Mouse (Mus musculus) liver, adult 2 months (tissue): Measurements from ENCODE around the gene Frmd6. TPM values are rescaled to one million over a fixed set of nuclear protein-coding genes. Genes with fewer than 3 reads are reported as not detected.

Experiments
- DNase-seq: peaks from one replicate; pipeline ENCODE4 v3.0.0-alpha.2; 2011; ENCODE audit warnings: low read depth, low spot score; ENCODE audit errors: extremely low read depth
- H3K27ac ChIP-seq: fragments of 200-500 bp; replicated peaks from 2 replicates; pipeline ENCODE4 v1.5.1; 2012; ENCODE audit warnings: low read depth, mild to moderate bottlenecking, control low read depth, inconsistent platforms, low read length; ENCODE audit not compliant: insufficient read depth
- H3K27me3 ChIP-seq: fragments of 200-500 bp; 2 replicates; pipeline ENCODE4 v1.6.1; 2012; ENCODE audit warnings: mild to moderate bottlenecking, moderate library complexity, low read length, inconsistent platforms; ENCODE audit not compliant: control insufficient read depth, insufficient read depth
- H3K36me3 ChIP-seq: fragments of 200-500 bp; 2 replicates; pipeline ENCODE4 v1.6.1; 2012; ENCODE audit warnings: low read length, inconsistent platforms; ENCODE audit not compliant: control insufficient read depth, insufficient read depth
- H3K4me1 ChIP-seq: fragments of 200-500 bp; 2 replicates; pipeline ENCODE4 v1.6.1; 2011; ENCODE audit warnings: low read length; ENCODE audit not compliant: control insufficient read depth, insufficient read depth
- H3K4me3 ChIP-seq: fragments of 200-500 bp; 2 replicates; pipeline ENCODE4 v1.5.1; 2011; ENCODE audit warnings: low read depth, mild to moderate bottlenecking, control low read depth, low read length, moderate library complexity; ENCODE audit not compliant: insufficient read depth
- H3K79me2 ChIP-seq: fragments of 200-500 bp; 2 replicates; pipeline ENCODE4 v1.6.1; 2012; ENCODE audit warnings: inconsistent platforms, mild to moderate bottlenecking, low read length, moderate library complexity; ENCODE audit not compliant: control insufficient read depth, insufficient read depth
- H3K9ac ChIP-seq: fragments of 200-500 bp; 2 replicates; pipeline ENCODE4 v1.6.1; 2012; ENCODE audit warnings: low read depth, mild to moderate bottlenecking, control low read depth, inconsistent platforms, low read length
- CTCF ChIP-seq: fragments of 200-500 bp; IDR thresholded peaks from 2 replicates; pipeline ENCODE4 v1.5.1; 2011; ENCODE audit warnings: low read depth, low read length, control low read depth
- POLR2A ChIP-seq: fragments of 200-500 bp; IDR thresholded peaks from 2 replicates; pipeline ENCODE4 v1.6.1; 2011; ENCODE audit warnings: low read length, control low read depth; ENCODE audit not compliant: insufficient read depth; ENCODE audit errors: extremely low read depth
- WGBS: fragments of 180-500 bp; shearing (Covaris S2); methylation state at CpG from one replicate; pipeline ENCODE4 v1.1.7; 2018; 5-methylcytosine and 5-hydroxymethylcytosine counted together
- polyA plus RNA-seq: library from polyadenylated mRNA; depleted of rRNA; stranded (reverse); fragments of >200 nt; gene quantifications from 2 replicates; pipeline ENCODE4 v1.2.3, GENCODE M21; 2012
- total RNA-seq: library from RNA; depleted of rRNA; stranded (reverse); fragments of >200 nt; gene quantifications from 2 replicates; pipeline ENCODE4 v1.2.3, GENCODE M21; 2014

Frmd6 gene
- total and polyA plus RNA-seq, 2 experiments: 1.4 to 3.0 TPM

DNA sequence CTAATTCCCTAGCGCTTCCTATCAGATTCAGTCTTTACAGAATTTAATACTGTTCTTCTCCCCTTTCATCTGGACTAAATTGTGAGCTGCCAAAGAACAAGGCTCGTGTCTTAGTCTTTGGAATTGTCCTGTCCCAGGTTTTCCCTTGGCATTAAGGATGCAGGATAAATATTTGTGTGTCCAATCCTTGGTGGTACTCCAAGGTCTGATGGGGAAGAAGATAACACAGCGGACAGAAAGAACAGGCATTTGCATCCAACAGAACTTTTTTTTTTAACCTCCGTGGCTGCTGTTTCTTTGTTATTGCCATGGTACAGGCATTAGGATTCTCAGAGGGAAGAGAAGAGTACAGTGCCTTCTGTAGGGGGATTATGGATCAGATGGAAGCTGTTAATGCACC lies 21.8 kb upstream of the Frmd6 start:
- no peaks in the 10 kb centered on the region for H3K4me1 ChIP-seq
- TF ChIP-seq POLR2A: no peak
- no peak for TF ChIP-seq CTCF
- no peaks in the 10 kb centered on the region for H3K79me2 ChIP-seq
- H3K36me3 ChIP-seq: no peaks in the 10 kb centered on the region
- peak; percentile 13 for DNase-seq
- H3K4me3 ChIP-seq: no peak overlapping the region
- 43% methylated on average over 4 of the region's 4 CpGs for WGBS
- no peak overlapping the region for H3K9ac ChIP-seq
- no peak overlapping the region for H3K27ac ChIP-seq
- H3K27me3 ChIP-seq: no peaks in the 10 kb centered on the region

GRCm38 (mm10) chr12:70804989-70805388 lies 20.3 kb upstream of the Frmd6 start:
- no peaks in the 10 kb centered on the region for H3K36me3 ChIP-seq
- whole genome bisulfite sequencing: 72% methylated on average over 2 of the region's 2 CpGs
- no peak for DNase-seq

DNA sequence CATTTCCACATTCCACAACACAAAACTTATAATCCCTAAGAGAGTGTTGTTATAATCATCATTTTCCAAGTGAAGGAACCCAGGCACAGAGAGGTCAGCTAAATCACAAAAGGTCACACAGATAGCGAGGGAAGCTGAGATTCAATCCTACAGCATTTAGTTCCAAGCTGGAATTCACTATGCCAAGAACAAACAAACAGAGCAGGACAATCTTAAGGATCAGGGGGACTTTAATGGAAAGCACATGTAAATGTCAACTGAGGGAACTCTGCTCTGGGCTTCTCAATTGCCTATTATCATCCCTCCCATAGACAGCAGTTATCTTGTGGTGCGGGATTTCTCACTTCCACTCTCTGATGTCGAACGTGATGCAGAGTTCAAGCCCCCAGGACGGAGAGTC lies 17.8 kb upstream of the Frmd6 start:
- H3K79me2 ChIP-seq: no peaks in the 10 kb centered on the region
- no peaks in the 10 kb centered on the region for H3K27me3 ChIP-seq
- H3K9ac ChIP-seq: no peak overlapping the region
- no peaks in the 10 kb centered on the region for H3K36me3 ChIP-seq
- H3K27ac ChIP-seq: no peak overlapping the region
- H3K4me1 ChIP-seq: no peaks in the 10 kb centered on the region
- DNase-seq: peak; percentile 8
- no peak for TF ChIP-seq CTCF
- TF ChIP-seq POLR2A: no peak
- H3K4me3 ChIP-seq: no peak overlapping the region
- 72% methylated on average over 5 of the region's 5 CpGs for WGBS

More at GRCm38 (mm10) chr12:70804989-70805388, 20.3 kb upstream of the Frmd6 start:
- no peaks in the 10 kb centered on the region for H3K4me1 ChIP-seq
- no peak overlapping the region for H3K9ac ChIP-seq
- H3K27me3 ChIP-seq: no peaks in the 10 kb centered on the region
- no peak overlapping the region for H3K4me3 ChIP-seq
- H3K27ac ChIP-seq: no peak overlapping the region
- no peak for TF ChIP-seq POLR2A
- no peak for TF ChIP-seq CTCF
- H3K79me2 ChIP-seq: no peaks in the 10 kb centered on the region

GRCm38 (mm10) chr12:70807975-70808374 lies 17.3 kb upstream of the Frmd6 start:
- no peak overlapping the region for H3K27ac ChIP-seq
- no peaks in the 10 kb centered on the region for H3K36me3 ChIP-seq
- 81% methylated on average over 6 of the region's 6 CpGs for WGBS
- H3K4me3 ChIP-seq: no peak overlapping the region
- H3K4me1 ChIP-seq: no peaks in the 10 kb centered on the region
- no peak overlapping the region for H3K9ac ChIP-seq
- H3K79me2 ChIP-seq: no peaks in the 10 kb centered on the region
- TF ChIP-seq POLR2A: no peak
- TF ChIP-seq CTCF: no peak
- H3K27me3 ChIP-seq: no peaks in the 10 kb centered on the region
- no peak for DNase-seq

- TF ChIP-seq POLR2A (no peak), CTCF (no peak)
- H3K4me1 ChIP-seq: no peaks in the 10 kb centered on the region
- DNase-seq: no peak
- no peaks in the 10 kb centered on the region for H3K79me2 ChIP-seq
- 90% methylated on average over 2 of the region's 2 CpGs for WGBS
- no peaks in the 10 kb centered on the region for H3K27me3 ChIP-seq
- no peak overlapping the region for H3K9ac ChIP-seq
- no peak overlapping the region for H3K4me3 ChIP-seq
- no peaks in the 10 kb centered on the region for H3K36me3 ChIP-seq
- H3K27ac ChIP-seq: no peak overlapping the region
Observed at GRCm38 (mm10) chr12:70809957-70810356, 15.4 kb upstream of the Frmd6 start.

- H3K4me1 ChIP-seq: no peaks in the 10 kb centered on the region
- no peak for TF ChIP-seq POLR2A
- TF ChIP-seq CTCF: no peak
- H3K27me3 ChIP-seq: no peaks in the 10 kb centered on the region
- H3K79me2 ChIP-seq: no peaks in the 10 kb centered on the region
- no peaks in the 10 kb centered on the region for H3K36me3 ChIP-seq
- H3K4me3 ChIP-seq: no peak overlapping the region
- 76% methylated on average over 6 of the region's 6 CpGs for WGBS
- peak; percentile 38 for DNase-seq
- peak overlapping the region; percentile 44; the same call in 1 of the 2 replicates for H3K27ac ChIP-seq
- no peak overlapping the region for H3K9ac ChIP-seq
Observed at GRCm38 (mm10) chr12:70811772-70812171, 13.5 kb upstream of the Frmd6 start.
